Comparison of ENCODE assay signal across 8 mouse cellular contexts in the genomic region with DNA sequence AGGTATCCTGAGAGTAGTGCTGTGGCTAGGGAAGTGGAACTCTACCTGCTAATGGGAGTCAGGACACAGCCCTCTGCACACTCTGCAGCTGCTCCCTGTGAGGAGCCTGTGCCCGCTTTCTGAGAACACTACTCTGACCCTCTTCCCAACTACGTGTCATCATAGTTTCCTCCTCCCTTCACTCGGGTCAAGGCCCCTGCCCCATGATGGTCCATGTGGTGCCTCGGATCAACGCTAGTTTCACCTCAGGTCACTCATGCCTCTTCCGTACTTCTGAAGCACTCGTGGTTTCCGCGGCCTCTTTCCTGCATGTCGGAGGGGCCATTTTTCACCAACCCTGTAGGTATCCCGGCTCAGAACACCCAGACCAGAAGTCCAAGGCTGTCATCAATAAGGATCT. TPM values are rescaled to one million over a fixed set of nuclear protein-coding genes. Genes with fewer than 3 reads are reported as not detected.
DNase-seq lines count a peak whose midpoint lies in the region; ATAC-seq and TF ChIP-seq lines count a peak whose summit lies in the region.

No protein-coding gene starts in this region.

- peak overlapping the region; percentile 94 for H3K4me2 ChIP-seq in embryonic facial prominence, embryonic 15.5 days (replicated peaks)
- peak overlapping the region; percentile 89 for H3K4me2 ChIP-seq in limb, embryonic 11.5 days (ENCODE audit: low read depth, severe bottlenecking)
- peak overlapping the region; percentile 52 for H3K4me2 ChIP-seq in neural tube, embryonic 14.5 days (ENCODE audit: low read depth, low read length)

- peak overlapping the region; percentile 31; the same call in 1 of the 2 replicates for H3K9ac ChIP-seq in embryonic facial prominence, embryonic 15.5 days
- H3K9ac ChIP-seq in limb, embryonic 11.5 days (ENCODE audit: low read length) = 0 out of 2 replicates have a peak overlapping the region, but pooled peaks have one; percentile 41
- peak overlapping the region; percentile 41 for H3K9ac ChIP-seq in neural tube, embryonic 14.5 days (replicated peaks; ENCODE audit: low read depth, low read length)

- no peak for TF ChIP-seq CTCF in left cerebral cortex, adult 2 months (IDR thresholded peaks at IDR 0.05)

- no peaks in the 10 kb centered on the region for H3K9me3 ChIP-seq in embryonic facial prominence, embryonic 15.5 days (replicated peaks)
- no peaks in the 10 kb centered on the region for H3K9me3 ChIP-seq in limb, embryonic 11.5 days (ENCODE audit: control insufficient read depth, low read length)
- H3K9me3 ChIP-seq in neural tube, embryonic 14.5 days (ENCODE audit: control insufficient read depth, low read length) = no peaks in the 10 kb centered on the region

- no peaks in the 10 kb centered on the region for H3K27me3 ChIP-seq in embryonic facial prominence, embryonic 15.5 days
- no peaks in the 10 kb centered on the region for H3K27me3 ChIP-seq in limb, embryonic 11.5 days (ENCODE audit: control insufficient read depth, insufficient read depth, low read length)
- H3K27me3 ChIP-seq in neural tube, embryonic 14.5 days (ENCODE audit: control insufficient read depth, insufficient read depth, low read length) = no peaks in the 10 kb centered on the region

- H3K36me3 ChIP-seq in embryonic facial prominence, embryonic 15.5 days = peaks cover 15% of the 10 kb centered on the region
- peaks cover 4% of the 10 kb centered on the region for H3K36me3 ChIP-seq in limb, embryonic 11.5 days (ENCODE audit: control insufficient read depth, insufficient read depth, low read length)
- H3K36me3 ChIP-seq in neural tube, embryonic 14.5 days (ENCODE audit: control insufficient read depth, insufficient read depth, low read length) = peaks cover 13% of the 10 kb centered on the region; the same call in 1 of the 2 replicates

- 3% methylated on average over 11 of the region's 11 CpGs for WGBS in embryonic facial prominence, embryonic 15.5 days
- WGBS in limb, embryonic 11.5 days = 3% methylated on average over 11 of the region's 11 CpGs
- WGBS in neural tube, embryonic 14.5 days = 4% methylated on average over 11 of the region's 11 CpGs

- 0 out of 2 replicates have a peak overlapping the region, but pooled peaks have one; percentile 37 for H3K27ac ChIP-seq in left cerebral cortex, adult 2 months
- H3K27ac ChIP-seq in embryonic facial prominence, embryonic 15.5 days (replicated peaks) = peak overlapping the region; percentile 60
- H3K27ac ChIP-seq in limb, embryonic 11.5 days (replicated peaks; ENCODE audit: low read depth, low read length) = no peak overlapping the region
- peak overlapping the region; percentile 68; the same call in 1 of the 2 replicates for H3K27ac ChIP-seq in neural tube, embryonic 14.5 days (ENCODE audit: low read depth, low read length)

- peaks cover 12% of the 10 kb centered on the region for H3K4me1 ChIP-seq in embryonic facial prominence, embryonic 15.5 days
- 0 out of 2 replicates have a peak, but pooled peaks cover 3% of the 10 kb centered on the region for H3K4me1 ChIP-seq in limb, embryonic 11.5 days (ENCODE audit: control insufficient read depth, insufficient read depth, low read length)
- H3K4me1 ChIP-seq in neural tube, embryonic 14.5 days (ENCODE audit: control insufficient read depth, insufficient read depth, low read length) = peaks cover 7% of the 10 kb centered on the region

- ATAC-seq in embryonic facial prominence, embryonic 15.5 days (ENCODE audit: insufficient number of reproducible peaks, low FRiP score, low TSS enrichment, low read depth) = no peak; the same call in 1 of the 2 replicates
- ATAC-seq in limb, embryonic 11.5 days (ENCODE audit: insufficient number of reproducible peaks, low FRiP score, low TSS enrichment, low read depth) = peak; percentile 63
- peak; percentile 63 for ATAC-seq in neural tube, embryonic 14.5 days (ENCODE audit: low read depth)

- intact Hi-C loops in left cerebral cortex, adult 2 months (cut with DNase I) = loop anchor here (2.0 kb wide), 1 partner anchor 20 kb away; no protein-coding TSS in a partner anchor
- intact Hi-C loops in gastrocnemius, postnatal 14 days (cut with DNase I; ENCODE audit: low total_unique reads) = no loop called here

- peak in 1 of 2 experiments; percentile 21 for DNase-seq in left cerebral cortex, adult 2 months (ENCODE audit: extremely low spot score in 1 of 2, low spot score in 2 of 2)
- DNase-seq in left cerebral cortex, adult 11 months (ENCODE audit: low spot score) = no peak
- DNase-seq in limb, embryonic 11.5 days (ENCODE audit: low spot score) = no peak
- DNase-seq in gastrocnemius, postnatal 14 days = no peak
- no peak for DNase-seq in cerebellum, adult 18-20 months
- no peak for DNase-seq in kidney, postnatal 10 days

- H3K4me3 ChIP-seq in left cerebral cortex, adult 2 months = peak overlapping the region; percentile 72
- peak overlapping the region; percentile 69 for H3K4me3 ChIP-seq in embryonic facial prominence, embryonic 15.5 days (replicated peaks)
- H3K4me3 ChIP-seq in limb, embryonic 11.5 days (ENCODE audit: low read depth, low read length) = peak overlapping the region; percentile 72
- H3K4me3 ChIP-seq in neural tube, embryonic 14.5 days (ENCODE audit: low read depth, low read length) = peak overlapping the region; percentile 53

RNA-seq across cellular contexts. Expression of a gene that starts 0.5 kb away (rescaled TPM):
- total RNA-seq in left cerebral cortex, adult 2 months (2021) = 10 to 100 TPM; 38.8 to 44.1 TPM
- polyA plus RNA-seq in embryonic facial prominence, embryonic 15.5 days (2015; fragmentation: Nextera tagmentation; extraction: Ambion mirVana) = 28.3 and 38.6 TPM in 2 replicates
- 32.8 and 38.4 TPM in 2 replicates for polyA plus RNA-seq in limb, embryonic 11.5 days (2014; fragmentation: Nextera tagmentation; extraction: Ambion mirVana)
- polyA plus RNA-seq in neural tube, embryonic 14.5 days (2014; fragmentation: Nextera tagmentation; extraction: Ambion mirVana) = 34.1 and 39.3 TPM in 2 replicates
- total RNA-seq in gastrocnemius, postnatal 14 days (2021) = 1 to 10 TPM; 4.5 to 6.9 TPM

RNA-seq across cellular contexts. Expression of a gene that starts 31.1 kb away (rescaled TPM):
- total RNA-seq in left cerebral cortex, adult 2 months (2021) = not detected
- polyA plus RNA-seq in embryonic facial prominence, embryonic 15.5 days (2015; fragmentation: Nextera tagmentation; extraction: Ambion mirVana) = 0.13 TPM in 1 of 2 replicates, not detected in the other
- not detected in 2 replicates for polyA plus RNA-seq in limb, embryonic 11.5 days (2014; fragmentation: Nextera tagmentation; extraction: Ambion mirVana)
- 0.15 TPM in 1 of 2 replicates, not detected in the other for polyA plus RNA-seq in neural tube, embryonic 14.5 days (2014; fragmentation: Nextera tagmentation; extraction: Ambion mirVana)
- total RNA-seq in gastrocnemius, postnatal 14 days (2021) = not detected

RNA-seq across cellular contexts. Expression of a gene that starts 44.5 kb away (rescaled TPM):
- total RNA-seq in left cerebral cortex, adult 2 months (2021) = not detected
- polyA plus RNA-seq in embryonic facial prominence, embryonic 15.5 days (2015; fragmentation: Nextera tagmentation; extraction: Ambion mirVana) = 0.14 TPM in 1 of 2 replicates, not detected in the other
- not detected in 2 replicates for polyA plus RNA-seq in limb, embryonic 11.5 days (2014; fragmentation: Nextera tagmentation; extraction: Ambion mirVana)
- not detected in 2 replicates for polyA plus RNA-seq in neural tube, embryonic 14.5 days (2014; fragmentation: Nextera tagmentation; extraction: Ambion mirVana)
- not detected for total RNA-seq in gastrocnemius, postnatal 14 days (2021)
